Mouse (Mus musculus) Patski (cell line): ENCODE measurements at regions not wholly inside any gene's neighbourhood (a gene's known extent, or its start where the extent isn't known, plus 50 kb on each side); places are given as distances from the start of the nearest gene placed in this dataset.
A peak's percentile ranks its signal among the peaks of the same experiment; 100 is the strongest.

Source experiments
- ATAC-seq: fragments of 100-300 bp; one replicate; pipeline ENCODE4 v1.8.0; 2021
- CTCF ChIA-PET: fragments of 350-600 bp; sonication (Branson Sonifier 250); formaldehyde crosslinking; loops from one replicate; lab custom pipeline; 2022; ENCODE audit warnings: inconsistent platforms; lab: Charles Lee
- POLR2A ChIA-PET: fragments of 350-600 bp; sonication (Branson Sonifier 250); formaldehyde crosslinking; loops from one replicate; lab custom pipeline; 2022; ENCODE audit warnings: antibody characterized with exemption, inconsistent platforms; lab: Charles Lee
- DNase-seq: peaks from one replicate; pipeline ENCODE4 v3.0.0-alpha.2; 2011; ENCODE audit warnings: low read depth, low spot score
- H3K27me3 ChIP-seq: fragments of 371-371 bp; one replicate; pipeline ENCODE4 v1.5.1; 2021
- CTCF ChIP-seq: fragments of 100-300 bp; IDR thresholded peaks from one replicate; pipeline ENCODE4 v1.5.1; 2021
- in situ Hi-C: fragments of 300-500 bp; cut with MboI; formaldehyde crosslinking; loops from 3 replicates; pipeline ENCODE4 v1.11.1; 2018; ENCODE audit warnings: low pct_unique_long_range_greater_than_20kb, mixed read lengths

DNA sequence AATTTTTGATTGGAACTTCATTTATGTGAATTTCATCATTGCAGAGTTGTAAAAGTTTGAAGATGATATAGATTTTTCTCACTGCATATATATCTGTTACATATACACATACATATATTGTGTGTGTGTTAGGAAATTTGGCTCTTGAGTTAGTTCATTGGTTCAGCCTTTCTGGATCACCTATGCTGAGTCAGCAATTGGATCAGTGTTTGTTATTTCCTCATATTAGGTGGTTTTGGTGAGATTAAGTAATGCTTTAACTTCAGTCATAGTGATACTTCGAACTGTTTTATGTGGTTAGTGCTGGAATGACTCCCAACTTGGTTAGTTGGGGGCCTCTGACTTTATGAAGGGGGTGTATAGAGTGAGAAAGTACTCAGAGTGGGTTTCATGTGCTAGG, 138.7 kb upstream of the Tle4 start:
- ATAC-seq = no peak
- H3K27me3 ChIP-seq = peaks cover 36% of the 10 kb centered on the region
- no peak for TF ChIP-seq CTCF
- in situ Hi-C loops = no loop called here
- ChIA-PET CTCF (no interaction called here), POLR2A (interaction anchor here (0.7 kb wide), 1 partner anchor 815 kb away, joined by 3 read pairs; no protein-coding TSS in a partner anchor)
- no peak for DNase-seq

DNA sequence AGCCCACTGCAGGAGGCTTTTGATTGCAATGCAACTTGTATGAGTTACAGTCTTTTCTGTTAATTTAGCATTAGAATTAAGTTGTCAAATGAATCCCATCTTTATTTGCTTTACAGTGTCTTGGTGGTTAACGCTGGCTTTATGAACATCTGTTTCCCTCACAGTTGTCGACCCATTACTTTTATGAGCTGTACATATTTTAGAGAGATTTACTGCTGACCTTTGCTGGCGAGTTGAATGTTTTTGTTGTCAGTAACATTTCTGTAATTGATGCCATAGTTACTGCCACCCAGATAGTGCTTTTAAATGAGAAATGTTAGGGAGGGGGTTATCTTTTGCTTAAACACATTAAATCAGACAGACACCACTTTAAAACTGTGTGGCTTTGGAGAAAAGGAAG, 127.5 kb upstream of the Tle4 start:
- ChIA-PET CTCF (no interaction called here), POLR2A (no interaction called here)
- H3K27me3 ChIP-seq = peaks cover 62% of the 10 kb centered on the region
- DNase-seq (no peak), ATAC-seq (no peak)
- TF ChIP-seq CTCF = no peak
- in situ Hi-C loops = no loop called here

GRCm38 (mm10) chr19:14724637-14725036, 126.8 kb upstream of the Tle4 start:
- POLR2A ChIA-PET = no interaction called here
- in situ Hi-C loops = no loop called here
- peaks cover 57% of the 10 kb centered on the region for H3K27me3 ChIP-seq
- CTCF ChIA-PET = no interaction called here
- TF ChIP-seq CTCF = no peak
- no peak for ATAC-seq
- no peak for DNase-seq

GRCm38 (mm10) chr19:14705791-14706190, 107.9 kb upstream of the Tle4 start:
- in situ Hi-C loops = no loop called here
- no peak for TF ChIP-seq CTCF
- DNase-seq = no peak
- ATAC-seq = no peak
- CTCF ChIA-PET = no interaction called here
- POLR2A ChIA-PET = no interaction called here
- peaks cover 41% of the 10 kb centered on the region for H3K27me3 ChIP-seq

DNA sequence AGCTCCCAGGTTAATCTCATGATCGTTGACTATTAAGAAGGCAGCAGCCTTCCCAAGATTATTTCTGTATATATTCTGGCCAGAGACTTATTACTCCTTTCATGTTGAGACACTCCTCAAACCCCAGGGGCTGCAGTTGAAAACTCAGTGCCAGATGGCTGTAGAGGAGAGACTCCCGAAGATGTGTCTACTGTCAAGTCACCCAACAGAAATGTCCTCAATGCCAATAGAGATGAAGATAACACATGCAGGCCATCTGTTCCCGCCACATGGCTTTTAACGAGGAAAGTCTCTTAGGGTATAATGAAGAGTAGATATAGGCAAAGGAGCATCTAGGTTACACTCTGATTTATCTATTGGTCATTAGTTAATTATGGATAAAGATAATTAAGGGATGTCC, 103.3 kb upstream of the Tle4 start:
- H3K27me3 ChIP-seq = peaks cover 38% of the 10 kb centered on the region
- DNase-seq (no peak), ATAC-seq (no peak)
- ChIA-PET CTCF (no interaction called here), POLR2A (no interaction called here)
- no peak for TF ChIP-seq CTCF
- in situ Hi-C loops = no loop called here

DNA sequence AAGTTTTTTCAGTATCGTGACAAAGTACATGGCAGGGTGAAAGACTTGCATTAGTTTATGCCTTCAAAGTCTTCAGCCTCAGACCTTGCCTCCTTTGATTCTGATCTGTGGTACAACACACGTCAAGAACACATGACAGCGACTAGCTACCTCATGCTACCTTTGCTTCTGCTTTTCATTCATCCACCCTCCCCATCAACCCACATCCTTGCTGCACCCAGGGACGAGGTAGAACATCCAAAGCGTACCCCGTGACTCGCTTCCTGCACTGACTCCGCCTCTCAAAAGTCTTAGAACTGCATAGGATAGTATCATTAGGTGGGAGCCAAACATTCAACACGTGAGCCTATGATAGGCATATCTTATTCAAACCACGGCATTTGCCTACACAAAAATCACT, 97.5 kb upstream of the Tle4 start:
- peaks cover 36% of the 10 kb centered on the region for H3K27me3 ChIP-seq
- CTCF ChIA-PET = interaction anchor here (1.0 to 1.5 kb wide), 2 partner anchors 12 to 15 kb away, joined by 4 to 5 read pairs; no protein-coding TSS in a partner anchor
- TF ChIP-seq CTCF = no peak
- POLR2A ChIA-PET = no interaction called here
- in situ Hi-C loops = no loop called here
- ATAC-seq = no peak
- DNase-seq = no peak

DNA sequence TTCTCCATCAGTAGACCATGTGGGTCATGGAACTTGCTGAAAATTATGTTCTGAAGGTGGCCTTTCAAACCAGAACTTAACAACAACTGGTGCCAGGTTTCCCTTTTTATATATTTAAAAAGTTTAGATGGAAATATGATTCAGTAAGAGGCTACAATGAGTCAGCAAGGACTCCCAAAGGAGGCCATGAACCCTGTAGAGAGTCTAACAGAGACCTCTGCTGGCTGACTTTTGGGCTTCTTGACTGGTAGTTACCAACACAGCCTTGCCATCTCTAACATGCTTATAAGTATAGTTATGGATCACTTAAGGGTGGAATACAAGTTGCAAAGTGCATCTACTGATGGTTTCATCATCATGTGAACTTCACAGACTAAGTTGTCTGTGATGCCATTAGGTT, 94.3 kb upstream of the Tle4 start:
- CTCF ChIA-PET = interaction anchor here (1.0 kb wide), 1 partner anchor 10 kb away, joined by 3 read pairs; no protein-coding TSS in a partner anchor
- DNase-seq (no peak), ATAC-seq (no peak)
- H3K27me3 ChIP-seq = peaks cover 30% of the 10 kb centered on the region
- POLR2A ChIA-PET = no interaction called here
- in situ Hi-C loops = no loop called here
- peak; percentile 31 for TF ChIP-seq CTCF

GRCm38 (mm10) chr19:14685628-14686027, 87.8 kb upstream of the Tle4 start:
- H3K27me3 ChIP-seq = peaks cover 28% of the 10 kb centered on the region
- DNase-seq = no peak
- ChIA-PET CTCF (interaction anchor here (0.7 to 1.8 kb wide), 2 partner anchors 9 to 1296 kb away, joined by 3 to 4 read pairs; no protein-coding TSS in a partner anchor), POLR2A (no interaction called here)
- in situ Hi-C loops = no loop called here
- no peak for ATAC-seq
- no peak for TF ChIP-seq CTCF

DNA sequence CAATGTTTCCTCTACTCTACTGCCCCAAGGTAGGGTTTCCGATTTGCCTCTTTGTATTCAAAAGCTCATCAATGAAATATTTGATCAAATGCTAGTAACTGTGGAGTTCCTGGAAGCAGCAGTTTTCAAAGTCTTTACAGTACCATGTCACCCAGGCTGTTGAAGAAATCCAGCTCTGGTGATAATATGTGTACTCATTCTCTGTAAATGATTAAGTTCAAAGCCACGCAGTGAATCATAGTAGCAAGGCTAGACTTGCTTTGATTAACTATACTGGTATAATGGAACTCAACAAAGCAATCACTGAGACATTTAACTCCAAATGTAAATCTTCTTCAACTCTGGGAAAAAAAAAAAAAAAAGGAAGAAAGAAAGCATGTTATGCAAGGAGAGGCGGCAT, 86.8 kb upstream of the Tle4 start:
- peaks cover 30% of the 10 kb centered on the region for H3K27me3 ChIP-seq
- DNase-seq = no peak
- CTCF ChIA-PET = interaction anchor here (1.8 kb wide), 1 partner anchor 10 kb away, joined by 4 read pairs; no protein-coding TSS in a partner anchor
- TF ChIP-seq CTCF = no peak
- POLR2A ChIA-PET = no interaction called here
- peak; percentile 75 for ATAC-seq
- in situ Hi-C loops = no loop called here

- in situ Hi-C loops = no loop called here
- ChIA-PET CTCF (interaction anchor here (0.9 to 1.4 kb wide), 2 partner anchors 14 to 21 kb away, joined by 4 read pairs; no protein-coding TSS in a partner anchor), POLR2A (no interaction called here)
- TF ChIP-seq CTCF = no peak
- peaks cover 47% of the 10 kb centered on the region for H3K27me3 ChIP-seq
- no peak for ATAC-seq
- no peak for DNase-seq
These were observed 83.5 kb upstream of the Tle4 start for GRCm38 (mm10) chr19:14681306-14681705.

- DNase-seq (no peak), ATAC-seq (no peak)
- no peak for TF ChIP-seq CTCF
- ChIA-PET CTCF (interaction anchor here (1.1 to 1.2 kb wide), 2 partner anchors 32 to 387 kb away, joined by 3 read pairs; no protein-coding TSS in a partner anchor), POLR2A (no interaction called here)
- in situ Hi-C loops = no loop called here
- H3K27me3 ChIP-seq = peaks cover 44% of the 10 kb centered on the region
These were observed 81.9 kb upstream of the Tle4 start for GRCm38 (mm10) chr19:14679776-14680175.

DNA sequence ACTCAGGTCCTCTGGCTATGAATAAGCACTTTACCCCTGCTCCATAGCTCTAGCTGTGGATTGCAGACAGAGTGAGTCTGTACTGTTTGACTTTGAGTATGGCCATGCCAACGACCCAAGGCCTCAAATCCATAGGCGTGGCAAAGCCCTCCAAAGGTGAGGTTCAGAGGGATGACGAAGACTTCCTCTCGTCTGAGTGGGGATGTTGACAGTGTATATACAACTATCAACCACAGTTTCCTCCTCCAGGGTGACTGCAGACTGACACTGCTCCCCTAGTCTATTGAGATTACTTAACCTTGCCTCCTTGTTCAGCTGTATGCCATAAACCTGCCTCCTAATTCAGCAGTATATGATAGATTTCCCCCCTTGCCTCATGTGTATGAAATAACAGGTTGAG, 80.7 kb upstream of the Tle4 start:
- ATAC-seq = no peak
- in situ Hi-C loops = no loop called here
- H3K27me3 ChIP-seq = peaks cover 39% of the 10 kb centered on the region
- DNase-seq = no peak
- TF ChIP-seq CTCF = no peak
- ChIA-PET POLR2A (no interaction called here), CTCF (interaction anchor here (2.7 kb wide), 1 partner anchor 15 kb away, joined by 6 read pairs; no protein-coding TSS in a partner anchor)
